Mouse (Mus musculus): ENCODE results near the gene Unc79.

GRCm38 (mm10) chr12:103211078-103211477 lies 262.4 kb downstream of the Unc79 start:
- TF ChIP-seq CTCF (IDR thresholded peaks at IDR 0.05; ENCODE audit: control insufficient read depth, insufficient read depth, low read length) (no peak), POLR2A (IDR thresholded peaks at IDR 0.05; ENCODE audit: borderline replicate concordance, control insufficient read depth, low read depth, low read length) (no peak)

Measured in bone marrow, adult 2 months (tissue).